Mouse (Mus musculus): ENCODE data around the gene Lemd1.

DNA sequence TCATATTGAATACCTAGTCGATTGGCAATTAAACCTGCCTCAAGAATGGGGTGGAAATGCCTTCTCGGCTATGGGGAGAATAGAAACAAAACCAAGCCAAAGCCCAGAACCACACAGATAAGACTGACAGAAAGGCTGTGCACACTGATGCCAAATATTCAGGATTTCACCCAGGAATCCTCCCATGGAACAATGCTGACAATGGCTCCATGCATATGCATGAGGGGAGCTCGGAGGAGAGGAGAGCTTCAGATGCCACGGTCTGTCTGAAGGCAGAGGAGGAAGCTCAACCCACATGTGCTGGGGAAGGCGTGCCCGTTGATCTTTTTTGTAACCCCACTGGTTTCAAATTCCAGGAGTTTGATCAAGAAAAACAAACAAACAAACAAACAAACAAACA is 30.9 kb downstream of the Lemd1 start:
- TF ChIP-seq CTCF (conservative IDR thresholded peaks at IDR 0.05; ENCODE audit: insufficient read depth, insufficient read length, low read depth, low read length) (no peak), POLR2A (IDR thresholded peaks at IDR 0.05; ENCODE audit: low read depth, low read length) (no peak)
